Mouse (Mus musculus) heart, embryonic 15.5 days (tissue): ENCODE results near the gene BC030499. TPM values are rescaled to one million over a fixed set of nuclear protein-coding genes. Genes with fewer than 3 reads are reported as not detected.
A peak's percentile ranks its signal among the peaks of the same experiment; 100 is the strongest.

Experiments used
- ATAC-seq: fragments of 200-750 bp; cut with Nextera tagmentation; replicated peaks from 2 replicates; pipeline ENCODE4 v1.8.0; 2017; ENCODE audit warnings: low read depth, moderate TSS enrichment; ENCODE audit not compliant: insufficient number of reproducible peaks, insufficient read depth, low FRiP score
- H3K27ac ChIP-seq: fragments of 300-500 bp; sonication (generic); 2 replicates; pipeline ENCODE4 v1.5.1; 2015; ENCODE audit warnings: mild to moderate bottlenecking, inconsistent platforms
- H3K27me3 ChIP-seq: fragments of 300-500 bp; sonication (generic); 2 replicates; pipeline ENCODE4 v1.6.1; 2015; ENCODE audit warnings: inconsistent platforms
- H3K36me3 ChIP-seq: fragments of 300-500 bp; sonication (generic); 2 replicates; pipeline ENCODE4 v1.6.1; 2015; ENCODE audit warnings: mild to moderate bottlenecking, inconsistent platforms
- H3K4me1 ChIP-seq: fragments of 300-500 bp; sonication (generic); replicated peaks from 2 replicates; pipeline ENCODE4 v1.6.1; 2015; ENCODE audit warnings: inconsistent platforms
- H3K4me2 ChIP-seq: fragments of 300-500 bp; sonication (generic); 2 replicates; pipeline ENCODE4 v1.6.1; 2015; ENCODE audit warnings: inconsistent platforms, mild to moderate bottlenecking, moderate library complexity
- H3K4me3 ChIP-seq: fragments of 300-500 bp; sonication (generic); 2 replicates; pipeline ENCODE4 v1.5.1; 2015; ENCODE audit warnings: mild to moderate bottlenecking, inconsistent platforms
- H3K9ac ChIP-seq: fragments of 300-500 bp; sonication (generic); 2 replicates; pipeline ENCODE4 v1.6.1; 2015; ENCODE audit warnings: mild to moderate bottlenecking, inconsistent platforms
- H3K9me3 ChIP-seq: fragments of 300-500 bp; sonication (generic); replicated peaks from 2 replicates; pipeline ENCODE4 v1.6.1; 2016; ENCODE audit warnings: inconsistent platforms
- WGBS: fragments of 180-500 bp; shearing (Covaris S2); methylation state at CpG from one replicate; pipeline ENCODE4 v1.1.7; 2015; ENCODE audit warnings: mixed read lengths; 5-methylcytosine and 5-hydroxymethylcytosine counted together
- polyA plus RNA-seq: library from polyadenylated mRNA; unstranded; fragments of >200 nt; fragmentation: Nextera tagmentation; extraction: Ambion mirVana; gene quantifications from 2 replicates; pipeline ENCODE4 v1.2.1, GENCODE M21; 2015

The BC030499 gene
- polyA plus RNA-seq, 1 experiment from 2014 or later = 0.23 TPM

GRCm38 (mm10) chr11:78310861-78311511, 20.3 kb downstream of the BC030499 start:
- Histone ChIP-seq H3K9ac (no peak overlapping the region), H3K4me1 (no peaks in the 10 kb centered on the region; the same call in 1 of the 2 replicates), H3K9me3 (no peaks in the 10 kb centered on the region), H3K27me3 (no peaks in the 10 kb centered on the region), H3K4me3 (no peak overlapping the region), H3K36me3 (peaks cover 42% of the 10 kb centered on the region), H3K27ac (no peak overlapping the region), H3K4me2 (no peak overlapping the region)
- ATAC-seq = no peak
- 90% methylated on average over 8 of the region's 8 CpGs for WGBS

DNA sequence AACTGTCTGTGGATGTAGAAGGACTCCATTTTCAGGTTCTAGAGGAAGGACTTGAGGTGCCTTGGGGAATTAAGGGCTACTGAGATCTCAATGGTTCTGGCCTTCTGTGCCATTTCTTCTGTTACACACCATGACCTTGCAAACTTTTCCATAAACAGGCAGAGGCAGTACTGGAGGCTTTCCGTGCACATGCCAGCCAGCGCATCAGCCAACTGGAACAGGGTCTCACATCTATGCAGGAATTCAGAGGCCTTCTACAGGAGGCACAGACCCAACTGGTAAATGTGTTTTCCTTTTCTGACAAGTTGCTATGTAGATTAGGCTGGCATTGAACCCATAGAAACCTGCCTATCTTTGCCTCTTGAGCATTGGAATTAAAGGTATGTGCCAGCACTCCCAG, 23.0 kb downstream of the BC030499 start:
- WGBS = 91% methylated on average over 2 of the region's 2 CpGs

DNA sequence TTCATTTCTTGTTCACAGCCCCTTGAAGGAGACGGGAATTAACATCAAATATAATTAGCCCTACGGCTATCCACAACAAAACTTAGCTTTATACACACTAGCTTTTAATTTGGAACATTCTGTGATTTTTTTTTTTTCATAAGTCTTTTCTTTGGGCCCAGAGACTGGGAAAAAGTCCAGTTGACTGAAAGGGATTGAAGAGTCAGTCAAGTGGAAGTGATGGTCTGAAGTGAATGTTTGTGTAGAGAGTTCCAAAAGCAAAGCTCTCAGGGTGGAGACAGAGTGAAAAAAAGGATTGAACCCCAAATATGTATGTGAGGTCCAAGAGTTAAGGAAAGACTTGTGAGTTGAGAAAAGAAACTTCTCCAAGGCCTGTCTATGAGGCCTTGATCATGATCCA, 27.8 kb downstream of the BC030499 start:
- Histone ChIP-seq H3K27me3 (no peaks in the 10 kb centered on the region), H3K27ac (no peak overlapping the region), H3K9ac (no peak overlapping the region), H3K4me2 (no peak overlapping the region), H3K9me3 (no peaks in the 10 kb centered on the region), H3K36me3 (peaks cover 79% of the 10 kb centered on the region), H3K4me1 (peaks cover 16% of the 10 kb centered on the region), H3K4me3 (no peak overlapping the region)
- ATAC-seq = no peak
- 93% methylated on average over 2 of the region's 2 CpGs for WGBS

More for the DNA sequence above, 23.0 kb downstream of the BC030499 start:
- H3K4me2 ChIP-seq = no peak overlapping the region
- ATAC-seq = no peak
- no peaks in the 10 kb centered on the region; the same call in 1 of the 2 replicates for H3K4me1 ChIP-seq
- H3K4me3 ChIP-seq = no peak overlapping the region
- H3K36me3 ChIP-seq = peaks cover 64% of the 10 kb centered on the region
- H3K27ac ChIP-seq = no peak overlapping the region
- H3K9ac ChIP-seq = no peak overlapping the region
- no peaks in the 10 kb centered on the region for H3K27me3 ChIP-seq
- no peaks in the 10 kb centered on the region for H3K9me3 ChIP-seq

DNA sequence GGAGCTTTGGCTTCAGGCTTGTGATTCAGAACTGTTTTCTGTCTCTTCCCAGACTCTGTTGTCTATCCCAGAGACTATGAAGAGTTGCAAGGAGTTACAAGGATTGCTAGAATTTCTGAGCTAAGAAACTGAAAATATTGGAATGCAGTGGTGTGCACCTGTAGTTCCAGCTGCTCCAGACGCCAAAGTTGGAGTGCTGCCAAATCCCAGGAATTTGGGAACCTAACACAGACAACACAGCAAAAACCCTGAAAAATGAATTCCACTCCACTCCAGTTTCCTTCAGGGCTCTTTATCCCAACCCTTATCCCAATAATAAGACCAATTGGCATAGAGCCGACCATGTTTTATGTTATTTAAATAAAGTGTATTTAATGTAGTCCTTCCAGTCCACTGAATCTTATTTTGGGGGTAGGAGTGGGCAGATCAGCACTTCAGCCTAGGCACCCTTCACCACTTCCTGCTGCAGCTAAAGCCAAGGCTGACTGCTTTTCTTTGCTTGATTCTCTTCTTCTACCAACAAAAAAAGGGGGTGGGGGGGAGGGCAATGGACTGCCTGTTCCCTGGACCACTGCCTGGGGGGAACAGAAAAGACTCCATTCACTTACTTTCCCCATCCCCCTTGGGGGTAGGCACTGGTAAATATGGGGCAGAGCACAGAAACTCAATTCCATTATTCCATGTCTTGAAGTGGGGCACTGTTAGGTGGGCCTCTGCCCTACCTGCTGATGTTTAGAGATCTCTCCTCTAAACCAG, 31.6 kb downstream of the BC030499 start:
- peak overlapping the region; percentile 37; the same call in 1 of the 2 replicates for H3K4me3 ChIP-seq
- H3K4me2 ChIP-seq = peak overlapping the region; percentile 59
- H3K9me3 ChIP-seq = no peaks in the 10 kb centered on the region
- peak overlapping the region; percentile 67 for H3K27ac ChIP-seq
- H3K36me3 ChIP-seq = peaks cover 46% of the 10 kb centered on the region
- H3K4me1 ChIP-seq = peaks cover 27% of the 10 kb centered on the region
- no peak for ATAC-seq
- WGBS = 55% methylated on average over 2 of the region's 2 CpGs
- H3K27me3 ChIP-seq = no peaks in the 10 kb centered on the region
- H3K9ac ChIP-seq = no peak overlapping the region

DNA sequence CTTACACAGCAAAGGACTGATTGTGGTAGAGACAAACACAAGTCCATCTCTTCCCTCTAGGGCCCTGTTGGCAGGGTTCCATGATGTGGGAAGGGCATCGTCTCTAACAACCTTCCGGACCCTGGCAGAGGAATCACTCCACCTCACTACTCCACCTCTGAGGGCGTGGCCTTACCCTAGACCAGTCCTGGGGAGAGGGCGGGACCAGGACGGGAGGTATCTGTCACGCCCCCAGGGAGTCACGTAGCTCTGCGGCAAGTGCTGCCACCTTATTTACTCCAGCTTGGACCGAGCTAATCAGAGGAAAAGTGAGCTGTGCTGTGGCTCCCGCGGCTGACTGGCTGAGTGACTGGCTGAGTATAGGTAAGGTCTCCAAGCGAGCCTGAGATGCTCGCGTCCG, 32.2 kb downstream of the BC030499 start, which contains the start of gene Aldoc:
Gene Aldoc, plus strand, starts transcription at position 109 of the 400 bp plus-strand sequence.
- peaks cover 27% of the 10 kb centered on the region for H3K4me1 ChIP-seq
- no peak within 1 kb of the TSS for H3K9ac ChIP-seq
- H3K36me3 ChIP-seq = peaks cover 41% of the 10 kb centered on the region
- peak within 1 kb of the TSS; percentile 67 for H3K27ac ChIP-seq
- WGBS = 5% methylated on average over 15 of the region's 15 CpGs
- no peaks in the 10 kb centered on the region for H3K9me3 ChIP-seq
- peak within 1 kb of the TSS; percentile 59 for H3K4me2 ChIP-seq
- peak within 1 kb of the TSS; percentile 37 for H3K4me3 ChIP-seq
- H3K27me3 ChIP-seq = no peaks in the 10 kb centered on the region
- ATAC-seq = peak; percentile 94

- Histone ChIP-seq H3K27ac (no peak overlapping the region), H3K9me3 (no peaks in the 10 kb centered on the region), H3K4me3 (no peak overlapping the region), H3K9ac (peak overlapping the region; percentile 5; the same call in 1 of the 2 replicates), H3K36me3 (peaks cover 28% of the 10 kb centered on the region), H3K4me2 (peak overlapping the region; percentile 59; the same call in 1 of the 2 replicates), H3K4me1 (peaks cover 32% of the 10 kb centered on the region), H3K27me3 (no peaks in the 10 kb centered on the region)
- ATAC-seq = no peak
- 76% methylated on average over 15 of the region's 15 CpGs for WGBS
Measured at GRCm38 (mm10) chr11:78324000-78324785, 33.6 kb downstream of the BC030499 start.

GRCm38 (mm10) chr11:78324965-78325364, 34.3 kb downstream of the BC030499 start:
- Histone ChIP-seq H3K4me2 (no peak overlapping the region), H3K4me3 (no peak overlapping the region), H3K9me3 (no peaks in the 10 kb centered on the region), H3K27me3 (no peaks in the 10 kb centered on the region), H3K9ac (no peak overlapping the region), H3K4me1 (peaks cover 32% of the 10 kb centered on the region), H3K36me3 (peaks cover 20% of the 10 kb centered on the region), H3K27ac (no peak overlapping the region)
- ATAC-seq = no peak
- WGBS = 96% methylated on average over 12 of the region's 12 CpGs

GRCm38 (mm10) chr11:78327215-78327614, 36.6 kb downstream of the BC030499 start:
- H3K4me1 ChIP-seq = peaks cover 28% of the 10 kb centered on the region
- no peaks in the 10 kb centered on the region for H3K9me3 ChIP-seq
- H3K27ac ChIP-seq = no peak overlapping the region
- WGBS = 90% methylated on average over 4 of the region's 4 CpGs
- H3K27me3 ChIP-seq = no peaks in the 10 kb centered on the region
- H3K4me3 ChIP-seq = no peak overlapping the region
- no peaks in the 10 kb centered on the region for H3K36me3 ChIP-seq
- H3K4me2 ChIP-seq = no peak overlapping the region
- ATAC-seq = no peak
- H3K9ac ChIP-seq = no peak overlapping the region

DNA sequence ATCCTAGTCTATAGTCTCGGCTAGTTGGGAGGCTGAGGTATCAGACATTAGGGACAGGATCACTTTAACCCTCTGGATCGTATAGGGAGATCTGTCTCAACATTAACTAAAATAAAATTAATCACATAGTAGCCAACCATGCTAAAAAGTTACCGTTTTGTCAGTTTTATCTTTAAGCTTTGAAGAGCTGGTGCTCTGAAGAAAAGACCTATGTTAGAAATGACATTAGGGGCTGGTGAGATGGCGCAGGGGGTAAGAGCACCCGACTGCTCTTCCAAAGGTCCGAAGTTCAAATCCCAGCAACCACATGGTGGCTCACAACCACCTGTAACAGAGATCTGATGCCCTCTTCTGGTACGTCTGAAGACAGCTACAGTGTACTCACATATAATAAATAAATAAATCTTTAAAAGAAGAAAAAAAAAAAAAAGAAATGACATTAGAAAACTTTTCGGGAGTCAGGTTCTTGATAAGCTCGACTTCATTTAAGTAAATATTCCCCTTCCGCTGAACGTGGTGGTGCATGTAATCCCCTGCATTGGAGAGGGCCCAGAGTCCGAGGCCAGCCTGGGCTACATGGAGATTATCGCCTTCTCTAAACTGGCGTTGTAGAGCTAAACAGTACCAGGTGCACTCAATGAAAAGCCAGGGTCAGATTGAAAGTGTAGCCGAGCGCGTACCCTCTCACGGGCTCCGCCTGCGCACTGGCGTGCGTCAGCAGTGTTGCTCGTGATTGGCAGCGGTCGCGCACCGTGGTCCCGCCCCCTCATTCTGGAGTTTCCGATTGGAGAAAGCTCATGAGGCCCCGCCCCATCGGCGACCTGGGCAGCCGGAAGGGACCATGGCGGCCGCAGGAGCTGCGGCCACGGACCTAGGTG, 37.2 kb downstream of the BC030499 start, which contains the start of gene Pigs:
Gene Pigs, plus strand, starts transcription at position 782 of the 878 bp plus-strand sequence.
- peak within 1 kb of the TSS; percentile 91 for H3K4me3 ChIP-seq
- WGBS = 10% methylated on average over 37 of the region's 37 CpGs
- H3K36me3 ChIP-seq = peaks cover 3% of the 10 kb centered on the region
- ATAC-seq = peak; percentile 94
- H3K4me2 ChIP-seq = peak within 1 kb of the TSS; percentile 90
- peak within 1 kb of the TSS; percentile 84 for H3K9ac ChIP-seq
- peak within 1 kb of the TSS; percentile 64 for H3K27ac ChIP-seq
- H3K4me1 ChIP-seq = peaks cover 21% of the 10 kb centered on the region
- H3K27me3 ChIP-seq = no peaks in the 10 kb centered on the region
- H3K9me3 ChIP-seq = no peaks in the 10 kb centered on the region

GRCm38 (mm10) chr11:78328512-78329056, 37.9 kb downstream of the BC030499 start:
- H3K27ac ChIP-seq = no peak overlapping the region
- peaks cover 14% of the 10 kb centered on the region for H3K4me1 ChIP-seq
- H3K4me2 ChIP-seq = peak overlapping the region; percentile 90
- H3K9ac ChIP-seq = peak overlapping the region; percentile 84
- peak; percentile 43 for ATAC-seq
- peaks cover 10% of the 10 kb centered on the region for H3K36me3 ChIP-seq
- H3K9me3 ChIP-seq = no peaks in the 10 kb centered on the region
- no peaks in the 10 kb centered on the region for H3K27me3 ChIP-seq
- H3K4me3 ChIP-seq = peak overlapping the region; percentile 91
- WGBS = under 1% methylated on average over 41 of the region's 41 CpGs
